Mouse (Mus musculus) retina, postnatal 7 days (tissue): Measurements from ENCODE around the gene Klk6.

Experiments
- DNase-seq: peaks from one replicate; pipeline ENCODE4 v3.0.0-alpha.2; 2012; ENCODE audit warnings: low read depth, low spot score

Gene Klk6

DNA sequence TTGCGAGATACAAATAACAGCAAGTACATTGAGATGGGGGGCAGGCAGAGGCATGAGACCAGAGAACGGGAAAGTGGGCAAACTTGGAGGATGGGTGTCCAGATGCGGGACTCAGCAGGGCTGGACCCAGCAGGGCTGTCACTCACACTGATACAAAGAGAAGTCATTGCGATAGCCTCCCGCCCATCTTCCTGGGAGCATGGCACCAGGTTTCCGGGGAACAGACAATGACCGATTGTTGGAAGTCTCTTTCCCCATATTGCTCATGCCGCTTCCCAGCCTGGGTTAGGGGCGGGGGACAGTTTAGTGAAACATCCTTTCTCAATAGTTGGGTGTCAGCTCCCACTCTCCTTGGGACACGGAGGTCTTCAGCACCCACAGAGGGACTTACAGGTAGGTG is at the start of gene Klk6:
TSS of gene Klk6 (plus strand) at position 301 of the 400 bp plus-strand sequence.
- no peak for DNase-seq

DNA sequence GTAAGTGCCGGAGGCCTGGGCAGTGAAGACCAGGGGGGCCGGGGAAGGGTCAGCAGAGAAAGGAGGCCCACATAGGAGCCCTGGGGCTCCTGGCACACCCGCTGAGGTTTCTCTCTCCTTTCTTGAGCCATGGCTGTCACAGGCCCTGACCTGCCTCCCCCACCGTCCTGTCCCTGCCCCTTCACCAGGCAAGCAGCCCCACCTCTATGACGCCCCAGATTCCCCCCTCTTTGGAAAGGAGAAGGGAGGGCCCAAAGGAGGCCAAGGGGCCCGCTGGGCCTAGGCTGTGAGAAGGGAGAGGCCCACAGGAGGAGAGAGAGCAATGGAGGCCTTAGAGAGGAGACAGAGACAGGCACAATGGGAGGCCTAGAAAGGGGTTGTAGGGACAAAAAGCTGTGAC is 49.5 kb upstream of the Klk6 start:
- no peak for DNase-seq

DNA sequence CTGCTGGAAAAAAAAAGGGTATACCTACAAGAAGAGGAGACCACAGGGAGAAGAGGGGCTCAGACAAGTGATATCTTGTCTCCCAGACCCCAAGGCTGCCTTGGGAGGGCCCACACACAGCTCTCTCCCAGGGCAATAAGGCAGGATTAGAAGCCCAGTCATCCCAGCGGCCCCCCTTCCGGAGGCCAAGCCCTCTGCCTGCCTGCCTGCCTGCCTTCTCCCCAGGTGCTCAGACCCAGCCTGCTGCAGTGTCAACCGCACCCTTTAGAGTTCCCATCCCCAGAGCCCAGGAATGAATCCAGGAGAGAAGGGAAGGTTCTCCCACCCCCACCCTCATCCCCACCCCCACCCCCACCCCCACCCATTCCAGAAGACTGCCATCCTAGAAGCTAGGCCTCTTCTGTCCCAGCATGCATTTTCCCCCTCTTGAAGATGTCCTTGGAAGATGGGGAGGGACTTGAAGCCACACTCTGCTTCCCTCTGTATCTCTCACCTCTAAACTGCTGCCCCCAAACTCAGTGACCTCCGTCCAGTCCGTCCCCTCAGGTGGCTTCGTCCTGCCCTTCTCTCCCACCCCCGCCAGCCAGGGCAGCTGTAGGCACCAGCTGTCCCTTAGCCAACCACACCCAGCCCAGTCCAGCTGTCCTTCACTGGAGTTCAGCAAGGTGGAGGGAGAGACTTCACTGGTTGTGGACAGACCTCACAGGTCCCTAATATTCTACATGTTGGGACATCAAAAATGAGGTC is 48.8 kb upstream of the Klk6 start:
- DNase-seq: no peak

GRCm38 (mm10) chr7:43776506-43776905 is 47.8 kb upstream of the Klk6 start:
- DNase-seq: no peak

- DNase-seq: no peak
Observed at GRCm38 (mm10) chr7:43777423-43777822, 46.9 kb upstream of the Klk6 start.

- DNase-seq: no peak
Observed at GRCm38 (mm10) chr7:43778176-43778970, 45.9 kb upstream of the Klk6 start.

- DNase-seq: no peak
Observed at GRCm38 (mm10) chr7:43780241-43780640, 44.1 kb upstream of the Klk6 start.

GRCm38 (mm10) chr7:43780746-43781145 is 43.6 kb upstream of the Klk6 start, which contains the start of gene Klk10:
Klk10 (plus strand) TSS chr7:43781035.
- DNase-seq: no peak

- DNase-seq: no peak
Observed at GRCm38 (mm10) chr7:43781541-43781940, 42.8 kb upstream of the Klk6 start.

GRCm38 (mm10) chr7:43782275-43783265 is 41.7 kb upstream of the Klk6 start:
- peak; percentile 62 for DNase-seq

- DNase-seq: no peak
Observed at GRCm38 (mm10) chr7:43785286-43785685, 39.0 kb upstream of the Klk6 start.

DNA sequence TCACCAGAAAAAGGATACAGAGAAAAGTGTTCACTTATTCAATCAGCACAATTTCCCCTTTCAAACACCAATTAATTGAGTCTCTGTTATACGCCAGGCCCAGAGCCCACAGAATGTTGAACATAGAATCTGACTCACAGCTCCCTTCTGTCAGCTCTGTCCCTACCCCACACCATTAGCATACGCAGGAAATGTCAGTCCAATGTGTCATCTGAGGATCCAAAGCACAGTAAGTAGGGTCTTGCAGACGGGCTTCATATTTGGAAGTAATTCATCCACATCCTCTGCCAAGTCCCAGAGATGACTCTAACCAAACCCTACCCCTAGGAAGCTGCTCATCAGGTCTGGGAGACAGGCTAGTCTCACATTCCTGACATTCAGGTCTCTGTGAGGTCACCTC is 36.2 kb upstream of the Klk6 start:
- no peak for DNase-seq

GRCm38 (mm10) chr7:43789295-43789694 is 35.0 kb upstream of the Klk6 start:
- no peak for DNase-seq

- DNase-seq: no peak
Observed at GRCm38 (mm10) chr7:43791591-43791990, 32.7 kb upstream of the Klk6 start, which contains the start of gene Klk9. Klk9 (plus strand) TSS chr7:43791891.

GRCm38 (mm10) chr7:43796355-43796754 is 27.9 kb upstream of the Klk6 start:
- DNase-seq: no peak

DNA sequence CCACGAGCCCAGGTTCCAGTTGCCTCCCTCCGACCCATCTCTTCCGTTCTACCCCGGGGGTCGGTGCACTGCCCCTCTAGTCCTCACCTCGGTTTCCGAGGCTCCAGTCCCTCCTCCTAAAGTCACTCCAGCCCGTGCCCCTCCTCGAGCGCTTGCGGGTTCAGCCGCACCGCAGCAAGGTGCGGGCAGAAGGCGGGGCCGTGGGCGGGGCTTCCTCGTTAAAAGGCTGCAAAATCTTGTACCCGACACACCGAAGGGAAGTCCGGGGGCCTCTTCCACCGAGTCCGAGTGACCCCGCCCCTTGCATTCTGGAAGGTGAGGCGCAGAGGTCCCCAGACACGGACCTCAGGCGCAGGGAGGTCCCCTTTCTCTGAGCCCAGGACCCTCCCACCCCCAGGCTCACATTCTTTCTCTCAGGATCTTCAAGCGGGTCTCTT is 26.9 kb upstream of the Klk6 start, which contains the start of gene Klk8:
TSS of gene Klk8 (plus strand) at position 245 of the 437 bp plus-strand sequence.
- no peak for DNase-seq

DNA sequence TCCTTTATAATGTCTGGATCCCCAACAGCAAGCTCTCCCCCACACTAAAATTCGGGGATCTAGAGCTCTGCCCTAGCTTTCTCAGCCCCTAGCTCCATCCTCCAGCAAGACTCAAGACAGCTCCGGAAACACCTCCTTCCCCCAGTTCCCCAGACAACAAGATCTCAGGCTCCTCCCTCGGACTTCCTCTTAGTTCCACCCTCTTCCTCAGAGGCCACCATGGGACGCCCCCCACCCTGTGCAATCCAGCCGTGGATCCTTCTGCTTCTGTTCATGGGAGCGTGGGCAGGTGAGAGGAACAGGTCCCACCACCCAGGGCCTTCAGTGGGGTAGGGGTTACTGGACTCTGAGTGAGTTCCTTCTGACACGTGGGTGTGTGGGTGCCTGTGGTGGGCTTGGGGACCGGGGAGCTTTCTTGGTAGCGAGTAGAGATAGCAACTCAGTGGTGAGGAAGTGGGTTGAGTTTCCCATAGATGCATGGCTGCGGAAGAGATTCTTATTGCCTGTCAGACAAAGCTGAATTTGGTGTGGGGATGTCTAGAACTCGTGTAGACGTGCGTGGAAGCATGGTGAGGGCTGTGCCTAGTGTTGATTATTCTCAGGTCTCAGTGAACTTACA is 26.3 kb upstream of the Klk6 start:
- no peak for DNase-seq

DNA sequence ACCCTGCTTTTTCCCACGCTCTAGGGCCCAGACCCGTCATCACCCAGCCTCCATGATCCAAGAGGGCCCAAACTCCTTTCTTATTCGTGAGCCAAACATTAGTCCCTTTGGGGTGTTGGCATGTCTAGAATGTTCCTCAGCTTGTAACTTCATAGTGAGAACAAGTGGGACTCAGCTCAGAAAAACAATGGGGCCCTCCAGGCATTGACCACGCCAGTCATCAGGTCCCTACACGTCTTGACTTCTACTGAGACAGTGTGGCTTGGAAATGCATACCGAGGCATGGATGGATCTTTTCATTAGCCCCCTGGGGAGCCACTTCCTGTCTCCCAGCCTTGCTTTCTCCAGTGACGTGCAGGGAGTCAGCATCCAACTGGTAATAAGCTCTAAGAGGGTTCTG is 24.4 kb upstream of the Klk6 start:
- DNase-seq: no peak

DNA sequence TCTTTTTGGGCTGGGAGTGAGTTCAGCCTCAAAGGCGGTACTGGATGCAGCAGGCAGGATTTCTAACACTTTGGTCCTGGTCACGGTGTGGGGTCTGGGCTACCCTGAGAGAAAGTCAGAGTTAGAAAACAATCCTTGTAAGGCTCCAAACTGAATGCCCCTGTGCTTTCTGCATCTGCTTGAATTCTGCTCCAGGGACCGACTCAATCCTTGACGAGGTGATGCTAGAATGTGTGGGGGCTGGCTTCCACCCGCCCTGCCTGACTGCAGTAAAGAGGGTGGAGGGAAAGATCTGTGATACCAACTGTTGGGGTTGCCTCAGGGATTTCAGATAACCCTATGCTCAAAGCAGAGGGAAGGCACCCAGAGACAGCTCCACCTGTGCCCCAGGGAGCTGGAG is 13.3 kb upstream of the Klk6 start, which contains the start of gene Klk7:
TSS of gene Klk7 (plus strand) at position 301 of the 400 bp plus-strand sequence.
- no peak for DNase-seq

DNA sequence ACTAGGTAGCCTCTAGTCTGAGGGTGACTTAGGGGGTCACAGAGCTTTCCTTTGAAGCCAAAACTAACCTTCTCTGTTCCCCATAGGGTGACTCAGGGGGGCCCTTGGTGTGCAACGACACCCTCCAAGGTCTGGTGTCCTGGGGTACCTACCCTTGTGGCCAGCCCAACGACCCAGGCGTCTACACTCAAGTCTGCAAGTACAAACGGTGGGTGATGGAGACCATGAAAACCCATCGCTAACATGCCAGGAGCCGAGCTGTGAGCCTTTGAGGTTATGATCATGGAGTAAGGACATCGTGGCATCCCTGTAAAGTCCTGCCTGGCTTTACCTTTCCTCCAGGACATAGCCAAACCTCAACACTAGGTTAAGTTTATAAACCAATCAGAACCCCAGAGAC is 9.1 kb upstream of the Klk6 start:
- DNase-seq: no peak

GRCm38 (mm10) chr7:43816746-43817145 is 7.6 kb upstream of the Klk6 start:
- DNase-seq: no peak
